Mouse (Mus musculus): Measurements from ENCODE around the gene Cldn7. TPM values are rescaled to one million over a fixed set of nuclear protein-coding genes. Genes with fewer than 3 reads are reported as not detected.

Gene Cldn7
- polyA plus RNA-seq, 1 experiment: not detected

DNA sequence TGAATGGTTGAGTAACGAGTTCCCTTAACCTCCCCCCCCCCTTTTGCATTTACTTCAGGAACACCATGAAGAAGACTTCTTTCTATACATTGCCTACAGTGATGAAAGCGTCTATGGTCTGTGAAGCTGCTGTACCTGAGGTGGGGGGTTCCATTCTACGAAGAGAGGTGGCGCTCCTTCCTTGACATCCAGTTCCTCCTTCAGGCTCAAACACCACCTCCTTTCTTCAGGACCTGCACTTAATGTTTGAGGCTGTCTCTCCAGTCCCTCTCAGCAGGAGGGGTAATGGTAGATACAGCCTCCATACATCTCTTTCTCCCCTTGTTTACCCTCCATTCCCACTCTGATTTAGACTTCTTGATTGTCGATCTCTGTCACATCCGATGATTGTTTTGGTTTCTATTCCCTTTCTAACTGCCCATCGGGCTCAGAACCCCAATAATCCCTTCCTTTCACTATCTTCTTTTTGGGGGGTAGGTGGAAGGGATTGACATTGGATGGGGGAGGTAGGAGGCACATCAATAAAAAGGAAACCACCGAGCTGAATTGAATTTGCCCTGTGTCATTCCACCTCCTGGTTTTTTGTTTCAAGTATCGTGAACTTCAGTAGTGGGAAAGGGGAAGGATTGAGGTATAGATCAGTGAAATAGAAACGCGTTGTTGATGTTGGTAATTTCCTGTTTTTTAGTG is 30.0 kb downstream of the Cldn7 start:
- Histone ChIP-seq H3K79me2 (ENCODE audit: control insufficient read depth, insufficient read depth) (peaks cover 55% of the 10 kb centered on the region), H3K4me3 (peak overlapping the region; percentile 100), H3ac (ENCODE audit: control insufficient read depth, insufficient read length) (no peak overlapping the region), H3K36me3 (ENCODE audit: control insufficient read depth, insufficient read depth) (peaks cover 32% of the 10 kb centered on the region), H3K27me3 (ENCODE audit: control insufficient read depth, insufficient read depth, insufficient read length) (no peaks in the 10 kb centered on the region), H3K4me2 (ENCODE audit: low read depth) (peak overlapping the region; percentile 66)
- TF ChIP-seq TCF3 (IDR thresholded peaks at IDR 0.05; ENCODE audit: insufficient read length, low read depth) (no peak), TCF12 (IDR thresholded peaks at IDR 0.05; ENCODE audit: insufficient read depth, poor library complexity, severe bottlenecking) (no peak), SRF (IDR thresholded peaks at IDR 0.05; ENCODE audit: control insufficient read depth, insufficient read length, low read depth) (no peak), REST (IDR thresholded peaks at IDR 0.05; ENCODE audit: insufficient read depth, insufficient read length) (no peak), POLR2AphosphoS2 (IDR thresholded peaks at IDR 0.05; ENCODE audit: insufficient read length, low read depth) (no peak), CEBPB (IDR thresholded peaks at IDR 0.05; ENCODE audit: insufficient read depth, poor library complexity, severe bottlenecking) (no peak), MYOG (IDR thresholded peaks at IDR 0.05; ENCODE audit: control insufficient read depth in 1 of 3, insufficient read depth in 1 of 3, insufficient read length in 2 of 3, low read depth in 2 of 3) (no peak), E2F4 (IDR thresholded peaks at IDR 0.05; ENCODE audit: insufficient read depth) (no peak)

DNA sequence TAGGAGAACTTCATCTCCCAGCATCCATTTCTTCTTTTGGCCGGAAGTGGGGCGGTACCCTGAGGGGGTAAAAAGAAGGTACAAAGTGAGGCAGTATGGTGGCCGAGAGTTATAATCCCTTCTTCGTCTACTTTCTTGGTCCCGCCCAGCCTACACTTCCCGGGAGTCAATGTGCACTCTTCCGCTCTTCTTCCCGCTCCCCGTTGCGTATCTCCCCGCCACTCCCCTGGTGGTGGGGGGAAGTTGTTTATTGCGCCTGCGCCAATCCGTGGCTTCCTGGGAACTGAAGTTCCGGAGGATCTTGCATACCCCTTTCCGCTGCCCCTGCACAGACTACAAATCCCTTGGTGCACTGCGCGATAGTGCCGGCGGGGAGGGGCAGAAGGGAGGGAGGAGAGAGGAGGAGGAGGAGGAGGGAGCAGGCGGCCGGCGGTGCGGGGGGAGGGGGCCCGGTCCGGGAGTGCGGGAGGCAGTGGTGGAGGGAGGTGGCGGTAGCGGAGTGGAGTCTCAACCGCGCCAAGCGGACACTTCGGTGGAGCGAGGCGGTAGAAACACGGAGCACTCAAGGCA is 30.9 kb downstream of the Cldn7 start, which contains the start of gene Phf23:
Phf23 (plus strand) TSS at position 387 of the 570 bp plus-strand sequence.
- H3K4me3 ChIP-seq: peak within 1 kb of the TSS; percentile 100
- peak within 1 kb of the TSS; percentile 77 for H3ac ChIP-seq (ENCODE audit: control insufficient read depth, insufficient read length)
- H3K27me3 ChIP-seq (ENCODE audit: control insufficient read depth, insufficient read depth, insufficient read length): no peaks in the 10 kb centered on the region
- TF ChIP-seq MYOD1 (IDR thresholded peaks at IDR 0.05; ENCODE audit: control insufficient read depth in 1 of 3, insufficient read length in 2 of 3, low read depth in 2 of 3): no peak
- TF ChIP-seq POLR2AphosphoS2 (IDR thresholded peaks at IDR 0.05; ENCODE audit: insufficient read length, low read depth): peak; percentile 87
- TF ChIP-seq CEBPB (IDR thresholded peaks at IDR 0.05; ENCODE audit: insufficient read depth, poor library complexity, severe bottlenecking): no peak
- TF ChIP-seq E2F4 (IDR thresholded peaks at IDR 0.05; ENCODE audit: insufficient read depth): peak; percentile 37
- peak; percentile 84 for TF ChIP-seq POLR2A (IDR thresholded peaks at IDR 0.05; ENCODE audit: insufficient read length, low read depth)
- no peak for TF ChIP-seq REST (IDR thresholded peaks at IDR 0.05; ENCODE audit: insufficient read depth, insufficient read length)
- peak in 1 of 3 experiments; percentile 3 for TF ChIP-seq MYOG (IDR thresholded peaks at IDR 0.05; ENCODE audit: control insufficient read depth in 1 of 3, insufficient read depth in 1 of 3, insufficient read length in 2 of 3, low read depth in 2 of 3)
- no peak for TF ChIP-seq TCF3 (IDR thresholded peaks at IDR 0.05; ENCODE audit: insufficient read length, low read depth)
- TF ChIP-seq SRF (IDR thresholded peaks at IDR 0.05; ENCODE audit: control insufficient read depth, insufficient read length, low read depth): peak; percentile 45
- no peak for TF ChIP-seq USF1 (IDR thresholded peaks at IDR 0.05; ENCODE audit: low read depth)
- no peak for TF ChIP-seq MAX (IDR thresholded peaks at IDR 0.05; ENCODE audit: low read depth)
- TF ChIP-seq TCF12 (IDR thresholded peaks at IDR 0.05; ENCODE audit: insufficient read depth, poor library complexity, severe bottlenecking): no peak
- H3K36me3 ChIP-seq (ENCODE audit: control insufficient read depth, insufficient read depth): peaks cover 33% of the 10 kb centered on the region
- peaks cover 55% of the 10 kb centered on the region for H3K79me2 ChIP-seq (ENCODE audit: control insufficient read depth, insufficient read depth)
- peak within 1 kb of the TSS; percentile 66 for H3K4me2 ChIP-seq (ENCODE audit: low read depth)

GRCm38 (mm10) chr11:69996161-69997061 is 31.8 kb downstream of the Cldn7 start:
- Histone ChIP-seq H3K4me2 (ENCODE audit: low read depth) (no peak overlapping the region), H3K27me3 (ENCODE audit: control insufficient read depth, insufficient read depth, insufficient read length) (no peaks in the 10 kb centered on the region), H3ac (ENCODE audit: control insufficient read depth, insufficient read length) (peak overlapping the region; percentile 77), H3K79me2 (ENCODE audit: control insufficient read depth, insufficient read depth) (peaks cover 62% of the 10 kb centered on the region), H3K4me3 (peak overlapping the region; percentile 100), H3K36me3 (ENCODE audit: control insufficient read depth, insufficient read depth) (peaks cover 33% of the 10 kb centered on the region)
- TF ChIP-seq E2F4 (IDR thresholded peaks at IDR 0.05; ENCODE audit: insufficient read depth): no peak
- TF ChIP-seq SRF (IDR thresholded peaks at IDR 0.05; ENCODE audit: control insufficient read depth, insufficient read length, low read depth): no peak
- no peak for TF ChIP-seq TCF3 (IDR thresholded peaks at IDR 0.05; ENCODE audit: insufficient read length, low read depth)
- TF ChIP-seq MYOG (IDR thresholded peaks at IDR 0.05; ENCODE audit: control insufficient read depth in 1 of 3, insufficient read depth in 1 of 3, insufficient read length in 2 of 3, low read depth in 2 of 3): no peak
- no peak for TF ChIP-seq CEBPB (IDR thresholded peaks at IDR 0.05; ENCODE audit: insufficient read depth, poor library complexity, severe bottlenecking)
- no peak for TF ChIP-seq POLR2A (IDR thresholded peaks at IDR 0.05; ENCODE audit: insufficient read length, low read depth)
- TF ChIP-seq REST (IDR thresholded peaks at IDR 0.05; ENCODE audit: insufficient read depth, insufficient read length): no peak
- TF ChIP-seq USF1 (IDR thresholded peaks at IDR 0.05; ENCODE audit: low read depth): no peak
- no peak for TF ChIP-seq TCF12 (IDR thresholded peaks at IDR 0.05; ENCODE audit: insufficient read depth, poor library complexity, severe bottlenecking)

DNA sequence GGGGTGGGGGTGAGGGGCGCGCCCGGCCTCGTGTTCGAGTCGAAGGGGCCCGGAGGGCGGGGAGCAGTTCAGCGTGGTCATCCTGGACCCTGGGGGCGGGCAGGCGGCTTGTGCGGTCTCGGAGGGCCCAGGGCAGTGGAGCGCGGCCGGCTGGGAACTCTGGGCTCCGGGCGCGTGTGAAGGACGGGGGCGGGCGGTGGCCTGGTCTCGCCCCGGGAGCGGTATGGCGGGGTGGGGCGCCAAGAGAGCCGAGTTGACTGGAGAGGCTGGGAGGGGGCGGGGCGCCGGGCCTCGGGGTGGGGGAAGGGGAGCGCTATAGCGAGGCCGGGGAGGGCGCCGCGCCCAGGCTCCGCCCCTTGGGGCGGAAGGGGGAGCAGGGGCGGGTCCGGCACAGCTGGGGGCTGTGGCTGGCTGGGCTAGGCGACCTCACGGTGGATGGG is 32.5 kb downstream of the Cldn7 start:
- Histone ChIP-seq H3K4me3 (peak overlapping the region; percentile 100), H3K27me3 (ENCODE audit: control insufficient read depth, insufficient read depth, insufficient read length) (no peaks in the 10 kb centered on the region), H3K36me3 (ENCODE audit: control insufficient read depth, insufficient read depth) (peaks cover 33% of the 10 kb centered on the region), H3ac (ENCODE audit: control insufficient read depth, insufficient read length) (peak overlapping the region; percentile 77), H3K4me2 (ENCODE audit: low read depth) (peak overlapping the region; percentile 74), H3K79me2 (ENCODE audit: control insufficient read depth, insufficient read depth) (peaks cover 63% of the 10 kb centered on the region)
- TF ChIP-seq CEBPB (IDR thresholded peaks at IDR 0.05; ENCODE audit: insufficient read depth, poor library complexity, severe bottlenecking) (no peak), TCF12 (IDR thresholded peaks at IDR 0.05; ENCODE audit: insufficient read depth, poor library complexity, severe bottlenecking) (no peak), MYOG (IDR thresholded peaks at IDR 0.05; ENCODE audit: control insufficient read depth in 1 of 3, insufficient read depth in 1 of 3, insufficient read length in 2 of 3, low read depth in 2 of 3) (peak in 2 of 3 experiments; percentile 26 to 54), POLR2AphosphoS2 (IDR thresholded peaks at IDR 0.05; ENCODE audit: insufficient read length, low read depth) (peak; percentile 94), MYOD1 (IDR thresholded peaks at IDR 0.05; ENCODE audit: control insufficient read depth in 1 of 3, insufficient read length in 2 of 3, low read depth in 2 of 3) (peak in 1 of 3 experiments; percentile 35), USF1 (IDR thresholded peaks at IDR 0.05; ENCODE audit: low read depth) (no peak), SRF (IDR thresholded peaks at IDR 0.05; ENCODE audit: control insufficient read depth, insufficient read length, low read depth) (no peak), POLR2A (IDR thresholded peaks at IDR 0.05; ENCODE audit: insufficient read length, low read depth) (peak; percentile 94)
